Mouse (Mus musculus) midbrain, embryonic 11.5 days (tissue): ENCODE measurements around the gene Smad3. TPM values are rescaled to one million over a fixed set of nuclear protein-coding genes. Genes with fewer than 3 reads are reported as not detected.

Experiments
- ATAC-seq: fragments of 200-750 bp; cut with Nextera tagmentation; 2 replicates; pipeline ENCODE4 v1.8.0; 2017; ENCODE audit warnings: moderate TSS enrichment, moderate library complexity; ENCODE audit not compliant: low FRiP score
- DNase-seq: peaks from one replicate; pipeline ENCODE4 v3.0.0; 2015; ENCODE audit warnings: low spot score; ENCODE audit errors: missing footprints
- H3K27ac ChIP-seq: fragments of 300-500 bp; sonication (generic); 2 replicates; pipeline ENCODE4 v1.5.1; 2014; ENCODE audit warnings: low read depth, low read length
- H3K27me3 ChIP-seq: fragments of 300-500 bp; sonication (generic); 2 replicates; pipeline ENCODE4 v1.6.1; 2014; ENCODE audit warnings: mild to moderate bottlenecking, low read length, moderate library complexity, mixed read lengths; ENCODE audit not compliant: control insufficient read depth, insufficient read depth
- H3K36me3 ChIP-seq: fragments of 300-500 bp; sonication (generic); 2 replicates; pipeline ENCODE4 v1.6.1; 2014; ENCODE audit warnings: mild to moderate bottlenecking, low read length, moderate library complexity, mixed read lengths; ENCODE audit not compliant: control insufficient read depth, insufficient read depth
- H3K4me1 ChIP-seq: fragments of 300-500 bp; sonication (generic); 2 replicates; pipeline ENCODE4 v1.6.1; 2014; ENCODE audit warnings: low read length; ENCODE audit not compliant: control insufficient read depth, insufficient read depth
- H3K4me2 ChIP-seq: fragments of 300-500 bp; sonication (generic); 2 replicates; pipeline ENCODE4 v1.6.1; 2014; ENCODE audit warnings: mild to moderate bottlenecking, moderate library complexity
- H3K4me3 ChIP-seq: fragments of 300-500 bp; sonication (generic); 2 replicates; pipeline ENCODE4 v1.5.1; 2014; ENCODE audit warnings: low read depth, low read length
- H3K9ac ChIP-seq: fragments of 300-500 bp; sonication (generic); 2 replicates; pipeline ENCODE4 v1.6.1; 2014; ENCODE audit warnings: low read length
- H3K9me3 ChIP-seq: fragments of 300-500 bp; sonication (generic); 2 replicates; pipeline ENCODE4 v1.6.1; 2016; ENCODE audit warnings: low read length; ENCODE audit not compliant: control insufficient read depth
- WGBS: fragments of 180-500 bp; shearing (Covaris S2); extraction: QIAGEN DNeasy Blood & Tissue Kit; methylation state at CpG from one replicate; pipeline ENCODE4 v1.1.7; 2014; 5-methylcytosine and 5-hydroxymethylcytosine counted together
- polyA plus RNA-seq: library from polyadenylated mRNA; unstranded; fragments of >200 nt; fragmentation: Nextera tagmentation; extraction: Ambion mirVana; gene quantifications from 2 replicates; pipeline ENCODE4 v1.2.1, GENCODE M21; 2014

Smad3 gene
- polyA plus RNA-seq, 1 experiment from 2014 or later, result 16.5 TPM

- Histone ChIP-seq H3K27me3 (no peaks in the 10 kb centered on the region), H3K9me3 (no peaks in the 10 kb centered on the region), H3K9ac (no peak overlapping the region), H3K27ac (peak overlapping the region; percentile 37), H3K36me3 (peaks cover 20% of the 10 kb centered on the region), H3K4me1 (peaks cover 13% of the 10 kb centered on the region), H3K4me3 (no peak overlapping the region), H3K4me2 (no peak overlapping the region)
- WGBS, result 18% methylated on average over 7 of the region's 7 CpGs
- ATAC-seq (peak; percentile 22; the same call in 1 of the 2 replicates), DNase-seq (peak; percentile 90)
These were observed 104.1 kb downstream of the Smad3 start for GRCm38 (mm10) chr9:63653666-63654065.

- WGBS, result 85% methylated on average over 11 of the region's 11 CpGs
- Histone ChIP-seq H3K4me2 (no peak overlapping the region), H3K4me3 (no peak overlapping the region), H3K27me3 (no peaks in the 10 kb centered on the region), H3K36me3 (peaks cover 24% of the 10 kb centered on the region), H3K4me1 (peaks cover 13% of the 10 kb centered on the region), H3K9ac (no peak overlapping the region), H3K27ac (no peak overlapping the region), H3K9me3 (no peaks in the 10 kb centered on the region)
- ATAC-seq (no peak), DNase-seq (no peak)
These were observed 106.2 kb downstream of the Smad3 start for GRCm38 (mm10) chr9:63651594-63651993.

- H3K9me3 ChIP-seq, result no peaks in the 10 kb centered on the region
- no peak overlapping the region for H3K9ac ChIP-seq
- ATAC-seq (no peak), DNase-seq (no peak)
- H3K27ac ChIP-seq, result no peak overlapping the region
- H3K4me1 ChIP-seq, result peaks cover 13% of the 10 kb centered on the region
- 93% methylated on average over 14 of the region's 14 CpGs for WGBS
- H3K27me3 ChIP-seq, result no peaks in the 10 kb centered on the region
- H3K4me3 ChIP-seq, result no peak overlapping the region
- H3K36me3 ChIP-seq, result peaks cover 24% of the 10 kb centered on the region
- H3K4me2 ChIP-seq, result no peak overlapping the region
These were observed 106.9 kb downstream of the Smad3 start for GRCm38 (mm10) chr9:63650905-63651304.

- peaks cover 24% of the 10 kb centered on the region for H3K36me3 ChIP-seq
- WGBS, result 89% methylated on average over 8 of the region's 8 CpGs
- no peak overlapping the region for H3K27ac ChIP-seq
- DNase-seq, result peak; percentile 78
- no peaks in the 10 kb centered on the region for H3K9me3 ChIP-seq
- H3K4me1 ChIP-seq, result peaks cover 13% of the 10 kb centered on the region
- H3K4me2 ChIP-seq, result no peak overlapping the region
- no peak overlapping the region for H3K4me3 ChIP-seq
- no peaks in the 10 kb centered on the region for H3K27me3 ChIP-seq
- no peak for ATAC-seq
- H3K9ac ChIP-seq, result no peak overlapping the region
These were observed 107.8 kb downstream of the Smad3 start for GRCm38 (mm10) chr9:63649841-63650545.

GRCm38 (mm10) chr9:63648520-63648918, 109.3 kb downstream of the Smad3 start:
- H3K9me3 ChIP-seq, result no peaks in the 10 kb centered on the region
- H3K4me3 ChIP-seq, result no peak overlapping the region
- peaks cover 6% of the 10 kb centered on the region for H3K4me1 ChIP-seq
- peaks cover 24% of the 10 kb centered on the region for H3K36me3 ChIP-seq
- no peak overlapping the region for H3K4me2 ChIP-seq
- H3K9ac ChIP-seq, result no peak overlapping the region
- H3K27ac ChIP-seq, result no peak overlapping the region
- no peaks in the 10 kb centered on the region for H3K27me3 ChIP-seq
- ATAC-seq (no peak), DNase-seq (no peak)
- 86% methylated on average over 9 of the region's 9 CpGs for WGBS

GRCm38 (mm10) chr9:63647581-63648519, 109.9 kb downstream of the Smad3 start:
- peak; percentile 83 for DNase-seq
- no peaks in the 10 kb centered on the region for H3K9me3 ChIP-seq
- peaks cover 2% of the 10 kb centered on the region; the same call in 1 of the 2 replicates for H3K4me1 ChIP-seq
- H3K27me3 ChIP-seq, result no peaks in the 10 kb centered on the region
- ATAC-seq, result no peak
- H3K36me3 ChIP-seq, result peaks cover 24% of the 10 kb centered on the region
- no peak overlapping the region for H3K27ac ChIP-seq
- no peak overlapping the region for H3K4me2 ChIP-seq
- no peak overlapping the region for H3K4me3 ChIP-seq
- H3K9ac ChIP-seq, result no peak overlapping the region
- WGBS, result 86% methylated on average over 9 of the region's 9 CpGs

- Histone ChIP-seq H3K4me2 (no peak overlapping the region), H3K36me3 (peaks cover 16% of the 10 kb centered on the region), H3K27ac (no peak overlapping the region), H3K9ac (no peak overlapping the region), H3K4me3 (no peak overlapping the region), H3K9me3 (no peaks in the 10 kb centered on the region), H3K4me1 (no peaks in the 10 kb centered on the region), H3K27me3 (no peaks in the 10 kb centered on the region)
- ATAC-seq, result no peak
- 84% methylated on average over 8 of the region's 8 CpGs for WGBS
- no peak for DNase-seq
These were observed 112.7 kb downstream of the Smad3 start for GRCm38 (mm10) chr9:63645084-63645483.

- no peak overlapping the region for H3K4me3 ChIP-seq
- ATAC-seq, result no peak
- H3K27ac ChIP-seq, result no peak overlapping the region
- no peak for DNase-seq
- no peaks in the 10 kb centered on the region for H3K9me3 ChIP-seq
- peaks cover 10% of the 10 kb centered on the region for H3K36me3 ChIP-seq
- H3K4me2 ChIP-seq, result no peak overlapping the region
- H3K4me1 ChIP-seq, result no peaks in the 10 kb centered on the region
- 93% methylated on average over 6 of the region's 6 CpGs for WGBS
- no peaks in the 10 kb centered on the region for H3K27me3 ChIP-seq
- H3K9ac ChIP-seq, result no peak overlapping the region
These were observed 113.8 kb downstream of the Smad3 start for GRCm38 (mm10) chr9:63644011-63644410.
